Mouse (Mus musculus) embryonic fibroblast, embryonic 13.5 days (primary cell): ENCODE measurements around the gene Isx.

Source experiments
- CTCF ChIP-seq: IDR thresholded peaks from 2 replicates; pipeline ENCODE4 v1.5.1; 2011; ENCODE audit warnings: mild to moderate bottlenecking, control low read depth, low read length, moderate library complexity, borderline replicate concordance; ENCODE audit not compliant: insufficient read depth
- POLR2A ChIP-seq: IDR thresholded peaks from 2 replicates; pipeline ENCODE4 v1.6.1; 2011; ENCODE audit warnings: low read depth, mild to moderate bottlenecking, control low read depth, low read length, moderate library complexity

DNA sequence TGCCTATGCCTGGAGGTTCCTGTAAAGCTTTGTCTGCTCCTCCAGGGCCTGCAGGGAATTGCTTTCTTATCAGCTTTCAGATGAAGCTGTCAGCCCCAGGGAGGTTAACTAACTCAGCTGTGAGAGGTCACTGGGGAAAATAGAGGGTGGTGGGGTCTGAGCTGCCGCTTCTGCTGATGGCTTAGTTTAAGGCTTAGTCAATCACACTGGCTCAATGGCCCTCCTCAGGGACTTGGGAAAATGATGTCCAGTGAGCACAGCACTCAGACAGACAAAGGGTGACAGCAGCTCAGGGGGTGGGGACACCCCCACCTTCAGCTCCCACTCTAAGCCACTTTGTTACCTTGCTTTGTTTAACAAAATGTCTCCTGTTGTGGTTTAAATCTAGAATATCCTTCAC, 55.0 kb downstream of the Isx start:
- TF ChIP-seq CTCF, result no peak
- no peak for TF ChIP-seq POLR2A
